Mouse (Mus musculus): ENCODE measurements at regions not wholly inside any gene's neighbourhood (a gene's known extent, or its start where the extent isn't known, plus 50 kb on each side); places are given as distances from the start of the nearest gene placed in this dataset.

DNA sequence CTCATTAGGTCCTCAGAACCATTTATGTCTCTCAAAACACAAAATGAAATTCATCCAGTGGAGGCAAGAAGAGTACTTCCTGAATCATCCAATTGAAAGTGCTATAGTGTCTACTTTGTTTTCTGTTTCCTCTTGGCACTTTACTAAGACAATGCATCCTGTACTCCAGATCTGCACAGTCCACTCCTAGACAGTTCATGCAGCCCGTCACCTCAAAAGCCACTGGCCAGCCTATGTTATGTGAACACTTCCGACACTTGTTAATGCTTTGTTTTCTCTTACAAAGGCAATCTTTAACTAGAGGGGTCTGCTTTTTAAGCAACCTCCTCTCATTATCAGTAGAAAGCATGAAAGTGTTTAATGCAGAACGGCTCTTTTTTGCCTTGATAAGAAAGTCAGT, 597.1 kb upstream of the Sptlc3 start:
- no peak for TF ChIP-seq CTCF (IDR thresholded peaks at IDR 0.05)
- no peak for DNase-seq
- intact Hi-C loops (cut with DNase I): no loop called here

DNA sequence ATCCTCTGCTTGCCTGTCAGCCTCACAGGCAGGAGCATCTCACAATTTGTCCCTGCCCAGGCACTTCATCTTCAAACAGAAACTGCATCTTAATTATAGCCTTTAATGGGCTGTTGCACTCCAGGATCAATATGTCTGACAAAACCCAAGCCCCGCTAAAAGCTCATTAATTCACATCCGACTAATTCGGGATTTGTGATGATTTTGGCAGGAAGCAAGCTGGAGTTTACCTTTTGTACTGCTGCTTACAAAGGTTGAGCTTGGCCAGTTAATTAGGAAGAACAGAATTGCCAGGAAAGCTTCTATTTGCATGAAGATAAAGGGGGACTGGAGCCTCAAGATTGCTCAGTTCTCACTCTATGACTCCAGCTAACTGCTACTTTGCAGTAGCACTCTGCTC, 596.6 kb upstream of the Sptlc3 start:
- no peak for TF ChIP-seq CTCF (IDR thresholded peaks at IDR 0.05)
- intact Hi-C loops (cut with DNase I): no loop called here
- H3K4me3 ChIP-seq: no peak overlapping the region
- DNase-seq: no peak
- no peak overlapping the region for H3K27ac ChIP-seq

More for the DNA sequence above, 597.1 kb upstream of the Sptlc3 start:
- Histone ChIP-seq H3K27ac (no peak overlapping the region), H3K4me3 (no peak overlapping the region)

DNA sequence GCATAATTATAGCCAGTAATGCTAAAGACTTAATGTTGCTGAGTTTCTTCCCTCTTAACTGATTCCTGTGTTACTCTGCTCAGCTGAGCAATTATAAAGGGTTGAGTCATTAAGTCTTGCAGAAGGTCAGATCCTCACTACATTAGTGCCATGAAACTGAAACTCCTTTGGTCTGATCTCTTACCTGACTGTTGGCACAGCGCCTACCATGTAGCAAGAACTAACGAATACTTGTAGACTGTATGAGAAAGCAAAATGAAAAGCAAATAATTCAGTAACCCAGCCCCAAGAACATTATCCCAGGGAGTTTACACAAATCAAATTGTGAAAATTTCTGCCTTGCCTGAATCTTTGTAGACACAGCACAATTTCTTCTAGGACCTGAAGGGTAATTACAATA, 556.5 kb upstream of the Sptlc3 start:
- intact Hi-C loops (cut with DNase I): no loop called here
- Histone ChIP-seq H3K27ac (no peak overlapping the region), H3K4me3 (no peak overlapping the region)
- TF ChIP-seq CTCF (IDR thresholded peaks at IDR 0.05): no peak
- DNase-seq: no peak

DNA sequence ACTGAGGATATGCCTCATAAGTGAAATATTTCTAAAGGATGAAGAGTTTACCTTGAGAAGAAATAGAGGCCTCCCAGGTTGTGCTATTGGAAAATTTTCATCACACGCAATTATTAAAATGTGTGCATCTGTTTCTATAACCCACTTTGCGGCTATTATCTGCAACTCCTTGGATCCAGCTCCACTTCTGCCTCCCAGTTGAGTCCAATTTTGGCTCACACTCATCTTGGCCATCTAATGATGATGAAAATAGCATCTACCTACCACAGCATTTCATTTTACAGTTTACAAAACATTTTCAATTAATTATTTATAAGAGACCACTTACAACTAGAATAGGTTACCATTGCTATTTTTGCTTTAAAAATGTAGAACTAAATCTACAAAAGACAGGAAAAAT, 554.3 kb upstream of the Sptlc3 start:
- no peak for TF ChIP-seq CTCF (IDR thresholded peaks at IDR 0.05)
- Histone ChIP-seq H3K27ac (no peak overlapping the region), H3K4me3 (no peak overlapping the region)
- intact Hi-C loops (cut with DNase I): no loop called here
- DNase-seq: no peak

DNA sequence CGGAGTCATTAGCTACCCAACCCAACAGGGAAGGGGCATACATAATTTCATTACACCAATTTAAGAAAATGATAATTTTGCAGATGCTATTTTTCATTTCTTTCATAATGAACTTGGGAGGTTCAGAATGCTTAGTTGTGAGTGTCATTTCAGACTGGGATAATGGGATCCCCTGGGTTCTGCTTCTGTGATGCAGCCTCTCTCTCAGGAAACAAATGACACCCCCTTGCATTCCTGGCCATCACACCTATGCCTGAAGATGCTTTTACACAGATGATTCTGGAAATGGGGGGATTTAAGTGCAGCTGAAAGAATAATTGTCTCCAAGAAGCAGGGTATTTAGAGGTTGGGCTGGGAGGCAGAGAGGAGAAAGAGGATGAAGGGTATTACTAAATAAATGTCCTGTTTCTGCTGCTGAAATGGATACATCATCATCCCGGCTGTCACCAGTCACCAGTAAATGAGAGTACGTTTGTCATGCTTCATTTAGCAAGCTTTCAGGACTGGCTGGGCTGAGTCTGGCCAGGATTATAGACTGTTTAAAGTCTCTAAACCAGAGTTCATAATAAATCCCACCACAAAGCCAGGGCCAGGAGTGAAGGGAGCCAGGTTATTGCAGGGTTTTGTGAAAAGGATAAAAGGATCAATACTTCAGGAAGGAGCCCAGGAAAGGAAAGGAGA, 527.5 kb upstream of the Sptlc3 start:
- intact Hi-C loops (cut with DNase I): no loop called here
- no peak for DNase-seq
- Histone ChIP-seq H3K27ac (no peak overlapping the region), H3K4me3 (no peak overlapping the region)
- TF ChIP-seq CTCF (IDR thresholded peaks at IDR 0.05): no peak

DNA sequence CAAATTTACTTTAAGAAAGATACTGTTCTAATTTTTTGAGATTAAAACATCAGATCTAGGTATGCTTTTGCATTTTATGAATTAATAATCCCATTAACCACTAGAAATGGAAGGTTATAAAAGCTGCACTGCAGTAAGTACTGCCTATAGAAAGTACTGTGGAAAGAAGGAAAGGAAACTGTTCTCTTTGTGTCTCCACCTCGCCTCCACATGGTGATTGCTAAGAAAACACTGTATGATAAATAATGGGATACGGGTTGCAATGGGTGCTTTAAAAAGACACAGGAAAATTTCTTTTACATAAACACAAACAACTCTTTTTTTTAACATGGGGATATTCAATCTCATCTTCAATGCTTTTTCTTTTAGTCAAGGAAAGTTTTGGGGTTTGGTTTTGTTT, 519.2 kb upstream of the Sptlc3 start:
- Histone ChIP-seq H3K4me3 (no peak overlapping the region), H3K27ac (no peak overlapping the region)
- DNase-seq: no peak
- intact Hi-C loops (cut with DNase I): no loop called here
- no peak for TF ChIP-seq CTCF (IDR thresholded peaks at IDR 0.05)

DNA sequence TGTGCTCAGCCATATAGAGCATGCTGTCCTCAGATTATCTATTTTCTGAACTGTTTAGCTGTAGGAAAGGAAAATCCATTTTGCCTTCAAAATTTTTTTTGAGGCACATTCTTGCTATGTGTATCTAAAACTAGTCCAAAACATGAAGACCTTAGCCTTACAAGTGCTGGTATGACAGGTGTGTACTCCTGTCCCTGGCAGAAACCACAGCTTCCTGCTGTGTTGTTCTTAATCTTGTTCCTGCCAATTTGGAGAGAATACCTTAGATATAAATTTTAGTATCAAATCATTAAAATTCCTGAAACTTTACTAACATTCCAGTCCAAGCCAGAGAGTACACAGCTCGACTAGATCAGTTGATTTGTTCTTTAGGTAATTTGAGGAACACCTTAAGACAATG, 503.7 kb upstream of the Sptlc3 start:
- intact Hi-C loops (cut with DNase I): no loop called here
- Histone ChIP-seq H3K4me3 (no peak overlapping the region), H3K27ac (no peak overlapping the region)
- no peak for TF ChIP-seq CTCF (IDR thresholded peaks at IDR 0.05)
- DNase-seq: no peak

DNA sequence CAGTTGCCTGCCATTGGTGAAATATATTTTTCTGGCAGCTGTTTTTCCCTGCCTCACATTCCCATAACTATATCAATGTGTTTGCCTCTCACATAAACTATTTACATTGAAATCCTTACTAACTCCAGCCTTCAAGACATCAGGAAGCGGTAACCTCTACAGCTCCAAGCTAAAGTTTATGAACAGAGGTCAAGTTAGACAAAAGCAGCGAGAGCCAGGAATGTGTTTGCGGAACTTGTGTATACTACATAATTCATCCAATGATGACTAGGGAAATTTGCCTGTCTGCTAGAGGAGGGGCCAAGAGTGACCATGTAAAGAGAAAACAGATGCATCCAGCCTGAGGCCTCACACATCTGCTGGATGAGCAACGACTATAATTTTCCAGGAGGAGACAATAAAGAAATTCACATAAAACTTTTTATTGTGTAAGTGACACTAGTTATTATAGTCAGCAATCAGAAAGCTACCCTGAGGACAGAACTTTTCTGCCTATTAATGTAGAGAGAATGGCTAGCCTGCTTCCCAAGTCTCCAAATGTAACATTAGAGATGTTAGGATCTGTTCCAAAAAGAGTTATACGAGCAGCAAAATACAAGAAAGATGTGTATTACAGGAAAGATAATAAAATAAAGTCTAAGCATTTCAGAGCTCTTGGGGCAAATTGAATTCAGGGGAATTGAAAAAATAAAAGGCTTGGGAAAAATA, 461.5 kb upstream of the Sptlc3 start:
- Histone ChIP-seq H3K27ac (no peak overlapping the region), H3K4me3 (no peak overlapping the region)
- no peak for TF ChIP-seq CTCF (IDR thresholded peaks at IDR 0.05)
- DNase-seq: no peak
- intact Hi-C loops (cut with DNase I): no loop called here

DNA sequence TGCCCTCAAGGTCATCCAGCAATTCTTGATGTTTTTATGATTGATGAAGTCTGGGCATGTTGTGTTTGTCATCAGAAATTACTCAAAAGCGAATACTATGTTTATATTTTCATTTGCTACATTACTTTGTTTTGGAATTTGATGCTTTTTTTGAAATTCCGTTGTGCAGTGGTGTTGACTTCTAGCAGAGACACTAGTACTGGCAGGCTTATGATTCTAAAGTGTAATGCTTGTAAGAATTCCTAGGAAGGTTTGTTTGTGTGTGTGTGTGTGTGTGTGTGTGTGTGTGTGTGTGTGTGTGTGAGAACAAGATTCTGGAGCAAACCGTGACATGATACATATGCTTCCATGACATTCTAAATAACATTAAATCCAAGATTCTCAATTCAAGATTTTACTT, 458.9 kb upstream of the Sptlc3 start:
- intact Hi-C loops (cut with DNase I): no loop called here
- no peak for DNase-seq
- Histone ChIP-seq H3K4me3 (no peak overlapping the region), H3K27ac (no peak overlapping the region)
- no peak for TF ChIP-seq CTCF (IDR thresholded peaks at IDR 0.05)

DNA sequence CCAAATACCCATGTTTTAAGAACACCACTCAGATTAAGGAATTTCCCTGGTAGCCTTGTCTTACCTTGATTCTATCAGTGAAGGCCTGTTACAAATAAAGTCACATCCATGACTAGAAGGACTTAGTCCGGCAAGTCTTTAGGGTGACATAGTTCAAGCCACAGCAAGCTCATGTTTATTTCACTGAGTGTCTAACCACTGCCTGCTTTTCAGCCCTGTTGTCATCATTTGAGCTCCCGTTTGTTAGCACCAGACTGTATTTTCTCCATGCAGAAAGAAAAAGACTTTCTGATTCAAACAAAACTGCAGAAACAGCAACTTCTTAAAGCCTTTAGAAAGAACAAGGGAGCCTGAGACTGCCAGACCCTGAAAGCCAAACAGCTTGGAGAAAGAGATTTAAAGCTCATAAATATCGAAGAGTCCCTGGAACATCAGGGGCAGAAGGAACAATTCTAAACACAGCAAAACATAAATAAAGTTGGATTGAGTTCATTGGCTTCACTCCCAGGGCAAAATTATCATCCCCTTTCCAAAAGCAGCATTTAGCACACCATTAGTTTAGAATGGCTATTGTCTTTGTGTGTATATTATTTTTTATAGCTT, 451.9 kb upstream of the Sptlc3 start:
- intact Hi-C loops (cut with DNase I): no loop called here
- DNase-seq: no peak
- no peak overlapping the region for H3K27ac ChIP-seq
- H3K4me3 ChIP-seq: no peak overlapping the region
- TF ChIP-seq CTCF (IDR thresholded peaks at IDR 0.05): no peak

DNA sequence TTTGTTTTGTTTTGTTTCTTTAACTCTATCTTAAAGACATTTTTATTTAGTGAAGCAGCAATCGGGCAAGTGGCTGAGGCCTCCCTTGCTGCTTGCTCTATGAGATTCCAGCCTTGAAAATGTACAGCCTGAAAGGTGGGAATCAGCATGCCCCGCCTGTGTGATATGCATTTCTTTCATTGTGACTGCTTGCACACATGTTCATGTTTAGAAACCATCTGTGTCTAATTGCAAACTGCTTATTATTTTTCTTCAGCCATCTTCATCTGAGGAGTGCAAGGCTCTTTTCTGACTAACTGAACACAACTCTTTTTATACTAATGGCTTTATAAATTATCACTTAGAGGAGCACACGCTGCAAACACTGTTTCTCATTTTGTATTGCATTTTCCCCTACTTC, 449.0 kb upstream of the Sptlc3 start:
- intact Hi-C loops (cut with DNase I): no loop called here
- no peak overlapping the region for H3K4me3 ChIP-seq
- H3K27ac ChIP-seq: no peak overlapping the region
- DNase-seq: no peak
- TF ChIP-seq CTCF (IDR thresholded peaks at IDR 0.05): no peak

DNA sequence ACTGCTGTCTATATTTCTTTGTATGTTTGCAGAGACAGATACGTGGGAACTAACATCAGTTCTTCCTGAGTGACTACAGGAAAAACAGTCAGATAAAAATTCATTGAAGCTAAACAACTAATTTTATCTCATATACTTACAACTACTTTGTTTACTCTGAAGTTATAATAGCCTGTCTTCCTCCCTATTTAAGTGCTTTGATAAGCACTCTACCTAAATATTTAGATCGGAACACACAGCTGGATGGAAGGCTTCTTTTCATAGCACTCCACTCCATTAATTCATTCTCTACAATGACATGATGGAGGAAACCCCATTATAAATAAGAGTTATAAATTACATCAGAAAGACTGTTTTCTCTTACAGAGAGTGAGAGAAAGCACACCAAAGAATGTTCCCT, 438.5 kb upstream of the Sptlc3 start:
- intact Hi-C loops (cut with DNase I): no loop called here
- no peak for TF ChIP-seq CTCF (IDR thresholded peaks at IDR 0.05)
- no peak for DNase-seq
- no peak overlapping the region for H3K4me3 ChIP-seq
- H3K27ac ChIP-seq: no peak overlapping the region

DNA sequence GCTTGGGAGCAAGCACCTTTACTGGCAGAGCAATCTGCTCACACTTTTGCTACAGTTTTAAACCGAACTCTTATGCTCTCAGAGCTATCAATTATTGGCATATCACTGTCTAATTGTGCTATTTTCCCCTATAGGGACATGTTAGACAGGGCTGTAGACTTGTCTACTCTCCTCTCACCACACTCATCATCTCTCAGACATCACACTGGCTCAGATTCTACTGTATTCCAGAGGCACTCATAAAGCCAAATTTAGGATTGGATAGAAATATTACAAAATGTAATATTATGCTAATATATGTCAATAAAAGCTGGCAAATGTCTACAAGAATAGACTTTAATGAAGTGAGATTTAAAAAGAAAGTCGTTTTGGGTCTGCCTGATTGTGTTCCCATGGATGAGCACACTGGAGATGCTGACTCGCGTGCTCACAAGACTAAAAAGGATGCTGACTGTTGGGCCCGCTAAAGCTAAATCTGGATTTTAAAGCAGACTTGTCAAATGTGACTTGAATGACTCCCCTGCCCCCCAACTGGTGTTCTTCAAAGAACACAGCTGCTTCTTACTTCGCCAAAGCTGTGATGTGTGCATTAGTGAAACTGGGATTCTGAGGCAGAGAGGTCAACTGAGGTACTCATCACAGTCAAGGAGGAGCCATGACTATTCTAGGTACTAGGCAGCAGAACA, 424.3 kb upstream of the Sptlc3 start:
- TF ChIP-seq CTCF (IDR thresholded peaks at IDR 0.05): no peak
- no peak for DNase-seq
- intact Hi-C loops (cut with DNase I): no loop called here
- no peak overlapping the region for H3K27ac ChIP-seq
- H3K4me3 ChIP-seq: no peak overlapping the region

All from gastrocnemius, adult 2 months (tissue).